Mouse (Mus musculus): ENCODE data around the gene Gar1.

- TF ChIP-seq CTCF (IDR thresholded peaks at IDR 0.05; ENCODE audit: low read depth), result no peak
- TF ChIP-seq EP300 (IDR thresholded peaks at IDR 0.05; ENCODE audit: low read depth), result no peak
Observed at GRCm38 (mm10) chr3:129845868-129846267, 14.7 kb upstream of the Gar1 start.
